Mouse (Mus musculus) heart, postnatal 25 days (tissue): Measurements from ENCODE around the gene Hoxb9. TPM values are rescaled to one million over a fixed set of nuclear protein-coding genes. Genes with fewer than 3 reads are reported as not detected.

ENCODE experiments used
- DNase-seq: peaks from one replicate; pipeline ENCODE4 v3.0.0; 2022; ENCODE audit warnings: low spot score
- intact Hi-C: fragments of 180-260 bp; cut with DNase I; formaldehyde crosslinking; loops from one replicate; pipeline ENCODE4 v1.15.1; 2025
- total RNA-seq, 2 experiments: library from RNA; stranded (reverse); gene quantifications; 2 replicates each; pipeline ENCODE4 v1.2.3; 2021

The Hoxb9 gene
- total RNA-seq, 2 experiments from 2014 or later = not detected

DNA sequence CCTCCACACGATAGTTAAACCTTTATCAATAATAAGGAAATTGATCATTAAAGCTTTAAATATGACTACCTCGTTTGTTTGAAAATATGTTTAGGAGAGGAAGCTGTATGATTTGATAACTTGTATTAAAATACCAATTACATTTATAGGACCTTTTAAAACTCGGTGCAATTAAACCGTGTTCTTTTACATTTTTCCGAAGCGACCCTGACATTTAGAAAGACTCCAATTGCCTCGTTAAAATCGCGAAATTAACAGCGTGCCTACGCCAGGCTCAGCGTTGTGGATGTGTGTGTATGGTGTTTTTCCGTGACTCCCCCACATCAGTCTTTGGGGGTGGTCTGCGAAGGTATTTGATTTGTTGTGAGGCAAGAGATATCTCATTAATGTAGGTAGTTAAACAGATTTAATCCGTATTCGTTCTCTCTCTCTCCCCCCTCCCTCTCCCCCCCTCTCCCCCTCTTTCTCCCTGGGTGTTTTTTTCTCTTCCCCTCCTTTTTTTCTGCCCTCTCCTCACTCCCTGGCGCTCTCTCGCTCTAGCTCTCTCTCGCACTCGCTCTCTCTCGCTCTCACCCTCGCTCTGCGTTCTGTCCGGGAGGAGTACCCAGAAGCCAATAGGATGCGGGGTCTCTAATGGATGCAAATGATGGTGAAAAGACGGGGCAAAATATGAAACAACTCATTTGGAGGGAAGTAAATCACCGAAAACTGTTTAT is 10.8 kb downstream of the Hoxb9 start, which contains the start of gene Hoxb8:
Gene Hoxb8 (plus strand): TSS at position 51 of the 716 bp plus-strand sequence.
- intact Hi-C loops = no loop called here
- no peak for DNase-seq

GRCm38 (mm10) chr11:96282795-96283430 is 11.7 kb downstream of the Hoxb9 start:
- no peak for DNase-seq
- intact Hi-C loops = no loop called here

GRCm38 (mm10) chr11:96284041-96284749 is 12.9 kb downstream of the Hoxb9 start:
- intact Hi-C loops = no loop called here
- no peak for DNase-seq

GRCm38 (mm10) chr11:96284774-96285734 is 13.8 kb downstream of the Hoxb9 start:
- DNase-seq = no peak
- intact Hi-C loops = no loop called here

DNA sequence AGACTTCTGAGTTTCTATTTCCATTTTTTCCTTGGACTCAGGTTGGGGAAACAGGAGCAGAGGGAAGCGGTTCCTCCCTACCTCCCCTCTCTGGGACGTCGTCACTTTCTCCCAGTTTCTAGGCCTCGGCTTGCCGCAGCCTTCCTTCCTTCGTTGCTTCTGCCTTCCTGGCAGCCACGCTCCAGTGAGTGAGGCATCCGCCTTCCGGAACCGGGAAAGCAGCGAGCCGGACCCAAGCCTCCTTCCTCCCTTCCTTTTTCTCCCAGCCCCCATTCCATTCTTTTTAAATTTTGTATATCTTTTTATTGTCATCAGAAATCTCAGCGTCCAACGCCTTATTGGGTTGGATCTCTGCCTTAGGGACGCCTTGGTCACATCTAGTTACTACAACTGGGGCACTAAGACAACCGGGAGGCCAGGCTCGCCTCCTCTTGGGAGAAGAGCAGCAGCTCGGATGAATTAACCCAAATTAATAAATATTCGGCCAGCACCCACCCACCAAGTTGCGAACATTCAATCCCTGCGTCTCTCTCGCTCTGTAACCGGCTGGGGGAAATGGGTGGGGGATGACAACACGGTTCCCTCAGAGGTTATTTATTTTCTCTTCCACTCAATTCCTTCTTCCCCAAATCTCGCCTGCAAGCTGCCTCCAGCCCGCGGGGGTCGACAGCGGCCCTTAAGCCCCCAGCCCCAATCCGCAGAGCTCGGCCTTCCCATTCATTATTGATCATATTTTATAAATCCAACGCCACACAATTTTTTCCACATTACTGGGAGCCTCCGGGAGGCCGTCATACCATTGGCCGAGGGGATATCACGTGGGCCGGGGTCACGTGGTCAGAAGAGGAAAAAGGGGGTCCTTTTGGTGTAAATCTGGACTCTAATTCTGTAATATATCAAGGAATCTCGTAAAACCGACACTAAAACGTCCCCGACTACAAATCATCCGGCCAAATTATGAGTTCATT is 14.8 kb downstream of the Hoxb9 start, which contains the start of gene Hoxb7:
Gene Hoxb7 (plus strand): TSS at position 853 of the 968 bp plus-strand sequence.
- DNase-seq = no peak
- intact Hi-C loops = no loop called here

GRCm38 (mm10) chr11:96286739-96287385 is 15.6 kb downstream of the Hoxb9 start:
- intact Hi-C loops = no loop called here
- no peak for DNase-seq

GRCm38 (mm10) chr11:96287411-96287810 is 16.2 kb downstream of the Hoxb9 start:
- intact Hi-C loops = no loop called here
- no peak for DNase-seq

GRCm38 (mm10) chr11:96288455-96289221 is 17.4 kb downstream of the Hoxb9 start:
- intact Hi-C loops = no loop called here

GRCm38 (mm10) chr11:96289293-96289692 is 18.0 kb downstream of the Hoxb9 start:
- intact Hi-C loops = no loop called here
- no peak for DNase-seq

More at GRCm38 (mm10) chr11:96288455-96289221, 17.4 kb downstream of the Hoxb9 start:
- DNase-seq = no peak

DNA sequence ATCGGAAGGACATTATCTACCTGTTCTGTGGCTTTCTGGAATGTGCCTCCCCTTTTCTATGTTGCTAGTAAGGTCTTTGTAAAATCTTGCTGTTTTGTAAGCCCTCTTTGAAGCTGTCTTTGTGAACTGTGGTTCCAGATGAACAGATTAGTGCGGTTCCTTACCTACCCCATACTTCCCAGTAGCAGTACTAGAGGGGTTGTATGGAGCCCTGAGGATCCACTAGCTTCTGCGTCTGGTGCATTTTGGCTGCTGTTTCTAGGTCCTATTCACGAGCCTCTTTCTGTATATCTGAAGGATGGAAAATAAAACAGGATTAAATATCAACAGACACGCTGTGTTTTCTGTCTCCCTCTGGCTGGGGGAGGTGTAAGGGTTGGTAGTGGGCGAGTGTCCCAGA is 18.6 kb downstream of the Hoxb9 start:
- intact Hi-C loops = no loop called here

GRCm38 (mm10) chr11:96290705-96291355 is 19.6 kb downstream of the Hoxb9 start:
- DNase-seq = no peak
- intact Hi-C loops = no loop called here

More for the DNA sequence above, 18.6 kb downstream of the Hoxb9 start:
- no peak for DNase-seq

- no peak for DNase-seq
Observed at GRCm38 (mm10) chr11:96291681-96292564, 20.7 kb downstream of the Hoxb9 start, which contains the start of gene Hoxb6. TSS of gene Hoxb6 (plus strand) at chr11:96292476.

DNA sequence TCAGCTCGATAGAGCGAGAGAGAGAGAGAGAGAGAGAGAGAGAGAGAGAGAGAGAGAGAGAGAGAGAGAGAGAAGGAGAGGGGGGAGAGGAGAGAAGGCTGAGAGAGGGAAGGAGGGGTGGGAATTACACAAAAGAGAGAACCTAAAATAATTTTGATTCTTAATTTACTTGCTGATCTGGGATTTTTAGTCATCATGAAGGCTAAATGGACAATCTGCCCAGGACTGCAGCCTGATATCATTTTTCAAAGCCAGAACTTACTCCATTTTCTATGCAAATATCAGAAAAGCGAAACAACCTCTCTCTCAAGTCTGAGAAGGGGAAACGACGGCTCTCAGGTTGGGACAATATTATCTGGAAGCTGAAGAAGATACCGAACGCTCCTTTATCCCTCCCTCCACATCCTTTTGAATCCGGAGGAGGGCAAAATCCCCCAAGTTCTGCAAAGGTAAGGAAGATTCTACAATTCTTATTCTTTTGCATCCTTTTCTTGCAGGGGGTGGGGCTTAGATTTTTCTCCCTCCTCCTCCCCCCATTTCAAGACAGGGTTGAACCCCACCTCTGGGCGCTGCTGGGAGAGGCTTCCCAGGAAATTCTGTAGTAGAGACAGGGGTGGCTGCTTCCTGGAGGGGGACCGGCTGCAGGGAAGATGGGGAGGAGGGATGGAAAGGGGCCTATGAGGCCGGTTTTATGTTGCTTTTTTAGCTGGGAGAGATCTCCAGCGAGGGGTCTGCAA is 21.5 kb downstream of the Hoxb9 start:
- DNase-seq = no peak
- intact Hi-C loops = no loop called here

More at GRCm38 (mm10) chr11:96291681-96292564, 20.7 kb downstream of the Hoxb9 start, which contains the start of gene Hoxb6:
- intact Hi-C loops = no loop called here

GRCm38 (mm10) chr11:96293302-96293921 is 22.2 kb downstream of the Hoxb9 start:
- DNase-seq = no peak
- intact Hi-C loops = no loop called here
